Mouse (Mus musculus) cerebellum, adult 18-20 months (tissue): ENCODE results near the gene Ccdc172.

Experiments
- DNase-seq, 2 experiments: peaks; one replicate each; pipeline ENCODE4 v3.0.0; 2021

Gene Ccdc172

DNA sequence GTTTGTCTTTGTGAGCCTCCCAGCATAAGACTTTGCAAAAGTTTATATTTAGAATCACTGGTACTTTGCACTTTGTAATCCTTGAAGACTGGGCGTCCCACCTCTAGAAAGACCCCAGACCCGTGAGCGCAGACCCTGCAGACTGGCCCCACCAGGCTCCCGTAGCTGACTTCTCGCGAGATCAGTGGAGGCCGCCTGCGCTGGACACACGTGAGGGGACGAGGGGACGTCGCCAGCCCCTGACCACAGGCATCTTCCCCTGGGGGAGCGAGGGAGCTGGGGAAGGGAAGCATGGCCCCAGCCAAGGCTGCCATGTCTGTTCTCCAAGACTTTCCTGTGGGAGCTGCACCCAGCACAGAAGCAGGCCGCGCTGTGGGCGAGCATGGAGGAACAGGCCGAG is at the start of gene Ccdc172:
TSS of gene Ccdc172 (plus strand) at position 176 of the 400 bp plus-strand sequence.
- no peak for DNase-seq

DNA sequence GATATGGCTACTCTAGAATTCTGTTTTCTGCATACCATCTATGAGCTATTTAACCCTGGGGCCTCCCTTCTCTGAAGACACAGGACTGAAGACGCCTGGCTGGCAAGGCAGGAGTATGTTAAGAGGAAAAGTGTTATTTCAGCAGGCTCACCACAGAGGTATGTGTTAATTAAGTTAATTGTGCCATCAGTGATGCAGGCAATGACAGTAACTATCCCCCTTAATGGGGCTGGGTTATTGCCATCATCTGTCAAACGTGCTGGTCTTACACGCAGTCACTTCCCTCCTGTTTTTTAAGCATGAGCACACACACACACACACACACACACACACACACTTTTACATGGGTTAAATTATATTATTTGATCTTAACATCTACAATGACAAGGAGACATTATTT is 48.0 kb upstream of the Ccdc172 start:
- no peak for DNase-seq

- no peak for DNase-seq
These were observed 43.5 kb upstream of the Ccdc172 start for GRCm38 (mm10) chr19:58468331-58468730.

- DNase-seq, result peak; percentile 71 to 84
These were observed 42.4 kb upstream of the Ccdc172 start for GRCm38 (mm10) chr19:58469421-58469820.

GRCm38 (mm10) chr19:58474251-58474650 is 37.5 kb upstream of the Ccdc172 start:
- DNase-seq, result no peak

DNA sequence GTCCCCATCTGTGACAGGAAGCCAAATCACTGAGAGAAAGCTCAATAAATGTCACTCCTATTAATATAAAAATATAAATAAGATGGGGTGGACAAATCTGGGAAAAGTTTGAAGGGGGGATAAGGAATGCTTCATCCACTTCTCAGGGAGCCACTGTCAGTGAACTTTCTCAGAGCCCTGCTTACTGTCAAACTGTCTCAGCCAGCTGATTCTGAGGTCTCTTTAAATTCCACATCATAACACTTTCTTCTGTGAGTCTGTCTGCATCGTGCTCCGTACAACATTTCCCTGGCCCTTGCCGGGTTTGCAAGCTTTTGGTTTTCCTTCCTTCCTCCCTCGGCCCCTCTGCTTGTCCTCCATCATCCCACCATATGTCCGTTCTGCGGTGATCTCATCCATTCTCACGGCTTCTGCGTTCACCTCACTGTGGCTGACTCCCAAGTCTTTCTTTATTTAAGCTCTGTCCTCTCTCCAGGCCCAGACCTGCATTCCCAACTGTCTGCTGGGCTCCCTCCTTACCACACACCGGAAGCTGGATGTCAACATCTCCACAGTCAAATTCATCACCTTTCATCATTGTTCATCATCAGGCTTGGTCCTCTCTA is 29.3 kb upstream of the Ccdc172 start:
- no peak for DNase-seq

GRCm38 (mm10) chr19:58486686-58487085 is 25.1 kb upstream of the Ccdc172 start:
- no peak for DNase-seq

- DNase-seq, result no peak
These were observed 14.7 kb upstream of the Ccdc172 start for GRCm38 (mm10) chr19:58497106-58497505.

DNA sequence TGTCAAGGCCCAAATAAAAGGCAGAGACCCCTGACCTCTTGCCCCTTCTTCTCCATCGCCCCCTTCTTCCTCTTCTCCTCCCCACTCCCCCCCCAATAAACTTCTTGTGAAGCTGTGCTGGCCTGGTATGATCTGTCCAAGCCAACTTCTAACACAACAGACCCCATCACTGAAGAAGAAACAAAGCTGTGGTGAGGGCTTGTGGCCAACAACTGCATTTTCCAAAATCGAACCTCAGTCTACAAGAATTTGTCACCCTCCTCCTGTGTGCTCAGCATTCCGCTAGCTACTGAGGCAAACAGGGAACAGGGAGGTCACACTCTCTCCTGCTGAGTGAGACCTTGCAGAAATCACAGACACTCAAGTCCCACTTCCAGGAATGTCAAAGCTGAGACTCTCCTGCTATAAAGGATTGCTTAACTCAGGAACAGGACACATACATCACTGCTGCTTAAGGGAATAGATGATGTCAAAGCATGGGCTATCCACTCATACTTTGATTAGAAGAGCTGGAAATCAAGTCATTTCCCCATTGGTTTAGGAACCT is 12.3 kb upstream of the Ccdc172 start:
- no peak for DNase-seq

- DNase-seq, result no peak
These were observed 11.7 kb upstream of the Ccdc172 start for GRCm38 (mm10) chr19:58500049-58500448.

- no peak for DNase-seq
These were observed 9.9 kb downstream of the Ccdc172 start for GRCm38 (mm10) chr19:58521696-58522095.

DNA sequence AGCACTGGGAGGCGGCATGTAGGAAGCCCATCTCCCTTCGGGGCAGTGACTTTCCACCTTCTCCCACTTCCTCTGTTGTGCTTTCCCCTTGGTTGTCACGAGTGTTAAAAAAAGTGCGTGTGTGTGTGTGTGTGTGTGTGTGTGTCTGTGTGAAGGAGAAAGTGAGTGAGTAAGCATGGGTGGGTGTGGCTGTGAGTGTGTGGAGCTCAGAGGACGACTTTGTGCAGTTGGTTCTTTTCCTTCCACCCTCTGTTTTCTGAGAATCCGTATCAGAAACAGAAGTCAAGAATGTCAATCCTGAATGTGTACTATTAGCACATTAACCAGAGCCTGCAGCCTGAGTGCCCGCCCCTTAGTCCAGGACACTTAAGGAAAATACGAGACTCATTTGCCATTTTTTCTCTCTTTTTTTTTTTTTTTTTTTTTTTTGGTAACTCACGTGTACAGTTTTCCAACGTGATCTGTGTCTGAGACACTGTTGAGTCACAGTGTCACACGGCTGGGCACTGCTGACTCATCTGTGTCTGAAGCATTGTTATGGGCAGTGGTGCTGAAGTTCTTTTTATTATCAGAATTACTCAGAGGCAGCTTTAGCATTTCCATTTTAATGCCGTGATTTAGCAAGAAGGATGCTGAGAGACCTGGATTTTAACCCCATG is 12.1 kb downstream of the Ccdc172 start:
- DNase-seq, result no peak

DNA sequence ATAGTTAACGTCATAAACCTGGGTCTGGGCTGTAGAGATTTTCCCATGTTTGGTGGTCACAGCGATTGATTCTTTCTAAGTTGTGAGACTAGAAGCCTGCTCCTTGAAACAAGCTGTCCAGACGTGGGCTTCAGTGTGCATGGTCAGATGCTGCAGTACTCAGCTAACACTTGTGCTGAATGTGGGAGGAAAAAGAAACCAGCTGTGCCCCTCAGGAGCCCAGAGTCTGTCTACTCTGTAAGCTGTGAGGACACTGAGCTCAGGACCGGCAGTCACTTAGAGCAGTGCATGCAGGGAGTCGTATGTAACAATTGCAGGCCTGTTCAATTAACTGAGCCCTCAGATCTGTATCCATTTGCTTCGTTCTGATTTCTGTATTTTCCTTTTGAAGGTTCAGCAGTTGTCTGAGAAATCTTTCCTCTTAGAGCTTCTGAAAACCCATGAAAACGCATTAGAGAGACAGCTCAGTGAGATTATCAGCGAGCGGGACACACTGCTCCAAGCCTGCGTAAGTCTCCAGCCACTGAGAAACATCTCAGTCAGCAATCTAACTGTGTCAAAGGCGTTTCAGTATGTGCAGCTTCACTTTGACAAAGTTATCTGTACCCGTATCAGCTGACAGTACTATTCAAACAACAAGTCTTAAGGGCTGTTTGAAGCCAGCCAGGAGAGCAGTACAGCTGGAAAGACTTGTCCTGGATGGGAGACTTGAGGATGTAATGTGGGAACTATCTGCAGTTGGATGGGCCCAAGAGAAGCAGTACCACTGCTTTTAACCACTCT is 13.9 kb downstream of the Ccdc172 start:
- DNase-seq, result no peak

DNA sequence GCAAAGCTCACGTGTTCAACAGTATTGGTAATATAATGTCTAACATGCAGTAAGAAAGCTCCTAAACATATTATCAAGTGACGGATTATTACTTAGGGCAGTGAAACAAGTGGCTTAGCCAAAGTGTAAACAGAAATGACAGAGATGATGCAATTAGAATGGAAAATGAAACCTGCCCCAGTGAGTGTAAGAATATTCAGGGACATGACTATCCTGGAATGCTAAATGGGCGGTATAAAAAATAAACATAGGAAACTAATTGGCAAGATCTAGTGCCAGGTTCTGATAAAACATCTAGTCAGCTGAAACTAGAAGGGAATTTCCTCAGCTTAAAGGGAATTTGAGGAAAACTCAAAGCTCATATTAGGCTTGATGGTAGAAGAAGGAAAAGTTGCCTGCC is 21.3 kb downstream of the Ccdc172 start:
- DNase-seq, result no peak

DNA sequence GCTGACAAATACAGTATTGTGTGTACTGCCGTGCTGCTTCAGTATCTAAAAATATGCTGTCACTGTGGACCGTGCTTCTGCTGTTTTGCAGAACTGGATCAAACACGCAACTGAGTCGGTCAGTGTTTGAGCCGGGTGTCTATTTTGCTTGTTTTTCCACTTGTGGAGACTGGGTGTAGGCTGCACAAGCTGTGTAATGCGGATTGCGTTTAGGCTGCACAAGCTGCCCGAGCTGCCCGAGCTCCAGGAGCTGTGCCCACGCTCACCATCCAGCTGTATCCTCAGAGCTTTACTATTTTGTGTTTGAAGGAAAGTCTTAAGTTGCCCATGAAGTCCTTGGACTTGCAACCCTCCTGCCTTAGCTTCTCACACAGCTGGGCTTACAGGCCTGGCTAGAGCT is 24.9 kb downstream of the Ccdc172 start:
- no peak for DNase-seq

- no peak for DNase-seq
These were observed 28.6 kb downstream of the Ccdc172 start for GRCm38 (mm10) chr19:58540396-58540795.

- DNase-seq, result no peak
These were observed 36.6 kb downstream of the Ccdc172 start for GRCm38 (mm10) chr19:58548367-58548766.

GRCm38 (mm10) chr19:58550489-58550888 is 38.7 kb downstream of the Ccdc172 start:
- DNase-seq, result no peak

- DNase-seq, result no peak
These were observed 39.1 kb downstream of the Ccdc172 start for GRCm38 (mm10) chr19:58550916-58551315.

DNA sequence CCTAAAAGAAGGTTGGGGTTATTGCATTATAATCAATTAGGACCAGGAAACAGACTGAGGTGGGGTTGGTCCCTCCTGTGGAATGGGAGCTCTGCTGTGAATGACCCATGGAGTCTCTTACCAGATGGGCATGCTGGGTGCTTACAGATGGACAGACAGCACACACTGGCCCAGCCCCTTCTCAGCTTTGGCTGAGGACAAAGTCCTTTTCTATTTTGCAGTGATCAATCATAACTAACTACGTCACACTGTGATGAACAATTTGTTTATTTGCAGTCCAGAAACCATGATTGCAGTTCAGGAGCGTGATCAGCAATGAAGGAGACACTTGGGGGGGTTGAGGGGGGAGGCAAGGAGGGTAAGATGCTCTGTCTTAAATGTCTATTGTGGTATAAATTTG is 43.2 kb downstream of the Ccdc172 start:
- DNase-seq, result no peak

- peak; percentile 3 to 39 for DNase-seq
These were observed 46.6 kb downstream of the Ccdc172 start for GRCm38 (mm10) chr19:58558352-58558751.

- DNase-seq, result no peak
These were observed 50.6 kb downstream of the Ccdc172 start for GRCm38 (mm10) chr19:58562301-58562815.

DNA sequence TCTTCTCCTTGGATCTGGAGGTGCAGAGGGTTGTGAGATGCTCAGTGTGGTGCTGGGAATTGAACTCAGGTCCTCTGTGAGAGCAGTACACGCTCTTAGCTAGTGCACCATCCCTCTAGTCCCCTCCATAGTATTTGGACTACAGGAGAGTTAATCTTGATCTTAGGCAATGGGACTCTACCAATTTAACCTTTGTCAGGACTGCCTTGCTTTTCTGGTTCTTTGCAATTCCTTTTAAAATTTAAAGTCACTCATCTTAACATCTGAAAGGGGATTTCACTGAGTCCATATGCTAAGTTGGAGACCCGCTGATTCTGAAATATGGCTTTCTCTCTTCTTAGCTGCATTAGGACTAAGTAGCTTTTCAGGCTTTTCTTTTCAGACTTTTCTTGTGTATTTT is 59.8 kb downstream of the Ccdc172 start:
- DNase-seq, result no peak
